Mouse (Mus musculus) T-helper 2 cell (primary cell): ENCODE measurements around the gene Tmem87b.

Source experiments
- in situ Hi-C: fragments of 300-600 bp; cut with MboI, MseI; formaldehyde crosslinking; loops from one replicate; pipeline ENCODE4 v1.15.1; 2025; ENCODE audit warnings: high pct_unique_total_duplicates

The Tmem87b gene

DNA sequence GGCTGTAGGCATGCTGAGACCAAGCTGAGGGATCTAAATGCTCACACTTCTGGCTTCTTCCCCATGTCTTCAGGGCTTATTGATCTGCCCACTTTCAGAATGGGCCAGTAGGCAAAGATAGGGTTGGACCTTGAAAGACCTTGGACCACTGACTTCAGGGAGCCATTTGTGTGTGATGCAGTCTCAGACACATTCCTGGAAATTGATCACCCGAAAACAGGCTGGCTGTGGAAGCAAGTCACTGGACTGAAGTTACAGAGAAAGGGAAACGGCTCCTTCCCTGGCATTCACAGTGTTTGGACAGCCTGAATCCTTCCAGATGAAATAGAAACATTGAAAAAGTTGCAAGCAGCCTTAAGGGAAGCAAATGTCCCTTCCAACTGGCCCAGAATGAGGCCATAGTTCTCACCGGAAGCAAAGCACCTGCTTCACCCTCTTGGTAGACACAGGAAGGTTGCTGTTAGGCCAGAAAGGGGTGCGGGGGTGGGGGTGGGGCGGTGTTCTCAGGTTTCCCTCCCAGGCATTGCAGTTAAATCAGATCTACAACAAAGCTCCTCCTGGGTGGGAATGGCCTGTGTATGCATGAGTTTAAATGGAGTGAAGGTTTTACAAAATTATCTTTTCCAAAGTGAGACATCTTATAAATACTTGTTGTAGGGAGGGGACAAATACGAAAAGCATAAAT is 70.1 kb downstream of the Tmem87b start:
- in situ Hi-C loops = no loop called here

DNA sequence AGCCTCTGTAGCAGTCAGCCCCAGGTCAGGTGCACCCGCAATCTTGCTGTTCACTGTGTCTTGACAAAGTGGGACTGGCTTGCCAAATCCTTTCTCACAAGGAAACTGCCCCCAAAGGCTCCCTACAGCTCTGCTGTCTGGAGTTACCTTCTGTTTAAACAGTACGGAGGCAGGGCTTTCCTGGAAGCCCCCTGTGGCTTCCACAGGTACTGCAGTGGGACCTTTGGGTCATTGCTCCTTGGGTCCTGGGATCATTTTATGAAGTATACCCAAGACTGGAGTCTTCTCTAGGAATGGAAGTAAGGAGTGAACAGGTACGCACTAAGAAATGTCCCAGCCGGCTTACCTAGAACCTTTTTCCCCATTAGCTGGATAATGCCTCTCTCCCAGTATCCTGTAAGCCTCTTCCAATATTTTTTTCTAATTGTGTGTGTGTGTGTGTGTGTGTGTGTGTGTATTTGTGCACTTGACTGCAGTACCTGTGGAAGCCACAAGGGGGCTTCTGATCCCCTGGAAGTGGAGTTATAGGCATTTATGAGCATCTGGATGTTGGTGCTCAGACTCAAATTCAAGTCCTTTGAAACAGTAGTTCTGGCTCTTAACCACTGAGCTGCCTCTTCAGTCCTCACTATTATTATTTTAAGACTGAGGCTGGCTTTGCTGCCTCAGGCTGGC is 72.9 kb downstream of the Tmem87b start:
- in situ Hi-C loops = loop anchor here (10.0 kb wide), 1 partner anchor 364 kb away; no protein-coding TSS in a partner anchor

DNA sequence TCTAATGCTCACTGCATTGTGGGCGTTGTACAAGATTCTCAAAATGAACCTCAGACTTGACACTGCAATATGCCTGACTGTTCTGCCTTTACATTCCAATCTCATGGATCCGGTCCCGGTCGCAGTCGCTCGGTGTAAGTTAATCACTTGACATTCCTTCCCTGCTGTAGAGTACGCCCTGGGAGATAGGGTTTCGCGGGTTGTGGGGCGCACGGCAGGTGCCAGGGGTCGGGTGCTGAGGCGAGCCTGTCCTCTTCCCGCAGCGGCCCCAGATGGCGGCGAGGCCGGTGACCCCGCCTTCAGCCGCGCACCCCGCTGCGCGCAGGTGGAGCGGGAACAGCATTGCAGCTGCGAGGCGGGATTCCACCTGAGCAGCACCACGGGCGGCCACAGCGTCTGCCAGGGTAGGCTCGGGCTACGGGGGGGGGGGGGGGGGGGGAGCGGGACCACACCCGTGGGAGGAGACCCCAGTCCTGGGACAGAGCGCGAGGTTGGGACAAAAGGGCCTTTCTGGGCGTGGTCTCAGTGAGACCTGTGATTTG is 74.3 kb downstream of the Tmem87b start:
- in situ Hi-C loops = loop anchor here (10.0 kb wide), 1 partner anchor 363 kb away; no protein-coding TSS in a partner anchor

DNA sequence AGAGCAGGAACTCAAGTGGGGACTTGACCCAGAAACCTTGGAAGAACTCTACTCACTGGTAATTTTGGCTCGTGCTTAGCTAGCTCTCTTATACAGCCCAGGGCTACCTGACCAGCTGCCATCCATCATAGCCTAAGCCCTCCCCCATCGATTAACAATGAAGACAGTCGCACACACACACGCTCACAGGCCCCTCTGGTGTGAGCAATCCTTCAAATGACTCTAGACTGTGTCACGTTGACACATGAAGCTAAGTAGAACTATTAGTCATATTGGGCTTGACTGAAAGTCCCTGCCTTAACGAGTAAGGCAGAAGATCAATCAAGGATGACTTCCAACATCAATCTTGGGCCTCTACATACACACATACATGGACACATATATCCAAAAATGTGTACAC is 84.9 kb downstream of the Tmem87b start:
- in situ Hi-C loops = no loop called here

DNA sequence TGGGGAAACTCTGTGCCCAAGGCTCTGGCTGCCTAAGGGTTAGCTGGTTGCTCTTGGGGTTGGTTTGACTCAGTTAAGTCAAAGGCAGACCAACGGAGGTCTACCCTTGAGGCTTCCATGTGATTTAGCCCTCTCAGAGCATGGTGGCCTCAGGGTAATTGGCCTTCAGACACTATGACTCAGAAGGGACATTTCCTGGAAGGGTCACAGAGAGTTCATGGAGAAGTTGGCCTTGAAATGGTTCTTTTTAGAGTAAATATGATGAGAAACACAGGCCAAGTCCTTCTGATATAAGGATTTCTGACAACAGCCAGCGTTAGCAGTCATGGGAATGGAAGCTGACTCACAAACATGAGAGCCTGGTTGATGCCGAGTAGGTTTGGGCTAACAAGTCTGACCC is 85.7 kb downstream of the Tmem87b start:
- in situ Hi-C loops = no loop called here
